Mouse (Mus musculus) testis, adult 2 months (tissue): ENCODE measurements at regions not wholly inside any gene's neighbourhood (a gene's known extent, or its start where the extent isn't known, plus 50 kb on each side); places are given as distances from the start of the nearest gene placed in this dataset.

ENCODE experiments used
- H3K27ac ChIP-seq: fragments of 200-500 bp; 2 replicates; pipeline ENCODE4 v1.5.1; 2012; ENCODE audit warnings: low read depth, low read length; ENCODE audit not compliant: control insufficient read depth, insufficient read depth
- H3K27me3 ChIP-seq: fragments of 200-500 bp; 2 replicates; pipeline ENCODE4 v1.6.1; 2012; ENCODE audit warnings: mild to moderate bottlenecking, low read length, moderate library complexity; ENCODE audit not compliant: control insufficient read depth, insufficient read depth
- H3K36me3 ChIP-seq: fragments of 200-500 bp; 2 replicates; pipeline ENCODE4 v1.6.1; 2012; ENCODE audit warnings: mild to moderate bottlenecking, low read length; ENCODE audit not compliant: control insufficient read depth, insufficient read depth
- H3K4me1 ChIP-seq: fragments of 200-500 bp; 2 replicates; pipeline ENCODE4 v1.6.1; 2012; ENCODE audit warnings: low read length; ENCODE audit not compliant: control insufficient read depth, insufficient read depth
- H3K4me3 ChIP-seq: fragments of 200-500 bp; 2 replicates; pipeline ENCODE4 v1.5.1; 2012; ENCODE audit warnings: low read depth, mild to moderate bottlenecking, low read length, moderate library complexity, mixed read lengths; ENCODE audit not compliant: control insufficient read depth
- CTCF ChIP-seq: fragments of 200-500 bp; IDR thresholded peaks from 2 replicates; pipeline ENCODE4 v1.5.1; 2012; ENCODE audit warnings: low read depth, mild to moderate bottlenecking, inconsistent platforms, low read length, moderate library complexity; ENCODE audit not compliant: control insufficient read depth, insufficient read depth, insufficient replicate concordance
- POLR2A ChIP-seq: fragments of 200-500 bp; IDR thresholded peaks from 2 replicates; pipeline ENCODE4 v1.6.1; 2012; ENCODE audit warnings: low read depth, mild to moderate bottlenecking, inconsistent platforms, low read length, moderate library complexity; ENCODE audit not compliant: control insufficient read depth

GRCm38 (mm10) chr9:32834751-32835625 lies 199.0 kb downstream of the Ets1 start:
- Histone ChIP-seq H3K36me3 (no peaks in the 10 kb centered on the region), H3K27me3 (no peaks in the 10 kb centered on the region), H3K27ac (no peak overlapping the region), H3K4me1 (no peaks in the 10 kb centered on the region), H3K4me3 (no peak overlapping the region)
- TF ChIP-seq CTCF (no peak), POLR2A (no peak)

- Histone ChIP-seq H3K4me3 (no peak overlapping the region), H3K4me1 (no peaks in the 10 kb centered on the region), H3K27ac (no peak overlapping the region), H3K27me3 (no peaks in the 10 kb centered on the region), H3K36me3 (no peaks in the 10 kb centered on the region)
- TF ChIP-seq CTCF, result no peak
- TF ChIP-seq POLR2A, result no peak
These were observed 199.6 kb downstream of the Ets1 start for GRCm38 (mm10) chr9:32835626-32835971.

- no peaks in the 10 kb centered on the region for H3K4me1 ChIP-seq
- TF ChIP-seq CTCF, result no peak
- H3K4me3 ChIP-seq, result no peak overlapping the region
- H3K36me3 ChIP-seq, result no peaks in the 10 kb centered on the region
- H3K27ac ChIP-seq, result no peak overlapping the region
- H3K27me3 ChIP-seq, result no peaks in the 10 kb centered on the region
These were observed 200.3 kb downstream of the Ets1 start for GRCm38 (mm10) chr9:32836371-32836770.

- Histone ChIP-seq H3K27me3 (no peaks in the 10 kb centered on the region), H3K36me3 (no peaks in the 10 kb centered on the region), H3K4me3 (no peak overlapping the region), H3K4me1 (no peaks in the 10 kb centered on the region), H3K27ac (no peak overlapping the region)
- TF ChIP-seq CTCF (no peak), POLR2A (no peak)
These were observed 211.3 kb downstream of the Ets1 start for GRCm38 (mm10) chr9:32847361-32847760.

- H3K36me3 ChIP-seq, result no peaks in the 10 kb centered on the region
- no peaks in the 10 kb centered on the region for H3K4me1 ChIP-seq
- TF ChIP-seq POLR2A (no peak), CTCF (no peak)
- H3K27ac ChIP-seq, result no peak overlapping the region
- no peak overlapping the region for H3K4me3 ChIP-seq
- H3K27me3 ChIP-seq, result no peaks in the 10 kb centered on the region
These were observed 216.3 kb downstream of the Ets1 start for GRCm38 (mm10) chr9:32852282-32852681.

GRCm38 (mm10) chr9:32863286-32863685 lies 227.3 kb downstream of the Ets1 start:
- no peaks in the 10 kb centered on the region for H3K4me1 ChIP-seq
- H3K36me3 ChIP-seq, result no peaks in the 10 kb centered on the region
- H3K27ac ChIP-seq, result no peak overlapping the region
- no peaks in the 10 kb centered on the region for H3K27me3 ChIP-seq
- TF ChIP-seq POLR2A (no peak), CTCF (no peak)
- H3K4me3 ChIP-seq, result no peak overlapping the region

GRCm38 (mm10) chr9:32868936-32869335 lies 232.9 kb downstream of the Ets1 start:
- no peak for TF ChIP-seq CTCF
- TF ChIP-seq POLR2A, result no peak
- Histone ChIP-seq H3K4me1 (peaks cover 4% of the 10 kb centered on the region), H3K27ac (no peak overlapping the region), H3K4me3 (no peak overlapping the region), H3K27me3 (no peaks in the 10 kb centered on the region), H3K36me3 (no peaks in the 10 kb centered on the region)
